Mouse (Mus musculus) urinary bladder, postnatal 0 days (tissue): ENCODE results near the gene Trpc6. TPM values are rescaled to one million over a fixed set of nuclear protein-coding genes. Genes with fewer than 3 reads are reported as not detected.

ENCODE experiments used
- polyA plus RNA-seq: library from polyadenylated mRNA; unstranded; fragments of >200 nt; fragmentation: Nextera tagmentation; extraction: Ambion mirVana; gene quantifications from 2 replicates; pipeline ENCODE4 v1.2.1, GENCODE M21; 2015

The Trpc6 gene
- polyA plus RNA-seq = 0.63 and 0.70 TPM in 2 replicates

GRCm38 (mm10) chr9:8544041-8544794 is at the start of gene Trpc6:
TSS of gene Trpc6 (plus strand) at chr9:8544142.

